Mouse (Mus musculus) liver, embryonic 13.5 days (tissue): Measurements from ENCODE around the gene Surf1. TPM values are rescaled to one million over a fixed set of nuclear protein-coding genes. Genes with fewer than 3 reads are reported as not detected.
"Not testable (repeated sequence)": the region's sequence is repeated elsewhere in the genome, so short reads cannot be mapped to it uniquely, and the experiment has no call there.

Experiments used
- ATAC-seq: fragments of 200-750 bp; cut with Nextera tagmentation; 2 replicates; pipeline ENCODE4 v1.8.0; 2017; ENCODE audit warnings: low read depth, mild to moderate bottlenecking, moderate number of reproducible peaks, moderate library complexity
- DNase-seq: peaks from one replicate; pipeline ENCODE4 v3.0.0; 2022
- H3K27ac ChIP-seq: fragments of 300-500 bp; sonication (generic); 2 replicates; pipeline ENCODE4 v1.5.1; 2015; ENCODE audit warnings: moderate library complexity, mild to moderate bottlenecking, inconsistent platforms
- H3K27me3 ChIP-seq: fragments of 300-500 bp; sonication (generic); 2 replicates; pipeline ENCODE4 v1.6.1; 2015; ENCODE audit warnings: mild to moderate bottlenecking, inconsistent platforms
- H3K36me3 ChIP-seq: fragments of 300-500 bp; sonication (generic); 2 replicates; pipeline ENCODE4 v1.6.1; 2015; ENCODE audit warnings: mild to moderate bottlenecking, inconsistent platforms
- H3K4me1 ChIP-seq: fragments of 300-500 bp; sonication (generic); replicated peaks from 2 replicates; pipeline ENCODE4 v1.6.1; 2015; ENCODE audit warnings: inconsistent platforms
- H3K4me2 ChIP-seq: fragments of 300-500 bp; sonication (generic); 2 replicates; pipeline ENCODE4 v1.6.1; 2015; ENCODE audit warnings: inconsistent platforms, mild to moderate bottlenecking, moderate library complexity
- H3K4me3 ChIP-seq: fragments of 300-500 bp; sonication (generic); replicated peaks from 2 replicates; pipeline ENCODE4 v1.5.1; 2015; ENCODE audit warnings: mild to moderate bottlenecking, inconsistent platforms
- H3K9ac ChIP-seq: fragments of 300-500 bp; sonication (generic); 2 replicates; pipeline ENCODE4 v1.6.1; 2015; ENCODE audit warnings: mild to moderate bottlenecking, inconsistent platforms
- H3K9me3 ChIP-seq: fragments of 300-500 bp; sonication (generic); replicated peaks from 2 replicates; pipeline ENCODE4 v1.6.1; 2016; ENCODE audit warnings: inconsistent platforms
- WGBS: fragments of 180-500 bp; shearing (Covaris S2); methylation state at CpG from one replicate; pipeline ENCODE4 v1.1.7; 2015; ENCODE audit not compliant: insufficient replicate concordance; 5-methylcytosine and 5-hydroxymethylcytosine counted together
- polyA plus RNA-seq: library from polyadenylated mRNA; unstranded; fragments of >200 nt; fragmentation: Nextera tagmentation; extraction: Ambion mirVana; gene quantifications from 2 replicates; pipeline ENCODE4 v1.2.1, GENCODE M21; 2015

The Surf1 gene
- polyA plus RNA-seq, 1 experiment from 2014 or later: 39.7 TPM

GRCm38 (mm10) chr2:26908710-26909386, 7.5 kb downstream of the Surf1 start:
- peak overlapping the region; percentile 97 for H3K4me2 ChIP-seq
- peak overlapping the region; percentile 16; the same call in 1 of the 2 replicates for H3K27ac ChIP-seq
- H3K9me3 ChIP-seq: no peaks in the 10 kb centered on the region
- peak overlapping the region; percentile 90 for H3K9ac ChIP-seq
- peak overlapping the region; percentile 77 for H3K4me3 ChIP-seq
- peaks cover 61% of the 10 kb centered on the region for H3K4me1 ChIP-seq
- H3K36me3 ChIP-seq: peaks cover 76% of the 10 kb centered on the region
- WGBS: 56% methylated on average over 18 of the region's 18 CpGs
- no peaks in the 10 kb centered on the region for H3K27me3 ChIP-seq
- DNase-seq (no peak), ATAC-seq (no peak)

GRCm38 (mm10) chr2:26907109-26907508, 9.2 kb downstream of the Surf1 start:
- peak; percentile 37 for DNase-seq
- no peaks in the 10 kb centered on the region for H3K9me3 ChIP-seq
- H3K27ac ChIP-seq: no peak overlapping the region
- peaks cover 61% of the 10 kb centered on the region for H3K36me3 ChIP-seq
- H3K4me2 ChIP-seq: no peak overlapping the region
- H3K9ac ChIP-seq: no peak overlapping the region
- peaks cover 55% of the 10 kb centered on the region for H3K4me1 ChIP-seq
- WGBS: 45% methylated on average over 4 of the region's 4 CpGs
- no peaks in the 10 kb centered on the region for H3K27me3 ChIP-seq
- H3K4me3 ChIP-seq: no peak overlapping the region
- no peak for ATAC-seq

DNA sequence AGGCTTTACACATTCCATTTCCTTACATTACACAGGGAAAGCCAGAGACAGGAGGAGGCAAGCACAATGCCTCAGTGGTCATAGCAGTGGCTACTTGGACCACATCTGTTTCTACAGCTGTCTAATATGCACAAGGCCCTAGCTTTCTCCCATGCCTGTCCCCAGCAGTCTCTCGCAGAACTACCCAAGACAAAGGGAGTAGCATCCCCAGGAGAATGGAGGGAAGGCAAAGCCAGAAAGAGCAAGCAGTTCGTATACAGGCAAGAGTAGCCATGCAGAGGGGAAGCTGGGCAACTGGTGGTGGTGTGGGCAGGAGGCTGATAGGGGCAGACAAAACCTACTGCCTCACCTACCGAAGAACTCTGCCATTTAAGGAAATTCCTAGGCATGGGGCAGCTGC, 9.9 kb downstream of the Surf1 start:
- H3K4me2 ChIP-seq: no peak overlapping the region
- peaks cover 54% of the 10 kb centered on the region for H3K36me3 ChIP-seq
- no peak overlapping the region for H3K4me3 ChIP-seq
- peak overlapping the region; percentile 20; the same call in 1 of the 2 replicates for H3K9ac ChIP-seq
- no peaks in the 10 kb centered on the region for H3K27me3 ChIP-seq
- H3K4me1 ChIP-seq: peaks cover 55% of the 10 kb centered on the region
- H3K9me3 ChIP-seq: no peaks in the 10 kb centered on the region
- 84% methylated on average over 3 of the region's 3 CpGs for WGBS
- ATAC-seq: no peak
- H3K27ac ChIP-seq: no peak overlapping the region
- DNase-seq: no peak

DNA sequence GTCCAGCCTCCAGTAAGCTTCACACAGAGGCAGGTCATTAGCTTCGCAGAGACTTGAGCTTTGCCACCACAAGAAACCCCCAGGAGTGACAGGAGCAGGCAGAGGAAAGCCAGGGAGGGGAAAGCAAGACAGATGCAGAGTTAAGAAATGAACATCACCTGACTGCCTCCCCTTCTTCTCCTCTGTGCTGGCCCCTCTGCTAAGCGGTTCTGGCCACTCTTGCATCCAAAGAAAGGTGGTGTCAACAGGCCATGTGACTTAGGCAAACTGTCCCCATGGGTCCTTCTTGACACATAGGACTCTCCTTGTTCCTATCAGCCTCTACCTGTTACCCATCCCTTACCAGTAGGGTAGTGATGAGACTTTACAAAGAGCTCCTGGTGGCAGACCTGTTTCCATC, 10.4 kb downstream of the Surf1 start:
- Histone ChIP-seq H3K9me3 (no peaks in the 10 kb centered on the region), H3K4me1 (peaks cover 60% of the 10 kb centered on the region), H3K27ac (no peak overlapping the region), H3K4me2 (no peak overlapping the region), H3K27me3 (no peaks in the 10 kb centered on the region), H3K9ac (peak overlapping the region; percentile 20; the same call in 1 of the 2 replicates), H3K4me3 (no peak overlapping the region), H3K36me3 (peaks cover 51% of the 10 kb centered on the region)
- DNase-seq: no peak
- no peak for ATAC-seq
- 74% methylated on average over 2 of the region's 2 CpGs for WGBS

GRCm38 (mm10) chr2:26903311-26903710, 13.0 kb downstream of the Surf1 start:
- Histone ChIP-seq H3K9me3 (no peaks in the 10 kb centered on the region), H3K4me1 (peaks cover 54% of the 10 kb centered on the region), H3K4me3 (peak overlapping the region; percentile 88), H3K4me2 (peak overlapping the region; percentile 91), H3K36me3 (peaks cover 71% of the 10 kb centered on the region), H3K9ac (peak overlapping the region; percentile 89), H3K27ac (peak overlapping the region; percentile 91), H3K27me3 (no peaks in the 10 kb centered on the region)
- DNase-seq: no peak
- WGBS: 14% methylated on average over 7 of the region's 7 CpGs
- no peak for ATAC-seq

DNA sequence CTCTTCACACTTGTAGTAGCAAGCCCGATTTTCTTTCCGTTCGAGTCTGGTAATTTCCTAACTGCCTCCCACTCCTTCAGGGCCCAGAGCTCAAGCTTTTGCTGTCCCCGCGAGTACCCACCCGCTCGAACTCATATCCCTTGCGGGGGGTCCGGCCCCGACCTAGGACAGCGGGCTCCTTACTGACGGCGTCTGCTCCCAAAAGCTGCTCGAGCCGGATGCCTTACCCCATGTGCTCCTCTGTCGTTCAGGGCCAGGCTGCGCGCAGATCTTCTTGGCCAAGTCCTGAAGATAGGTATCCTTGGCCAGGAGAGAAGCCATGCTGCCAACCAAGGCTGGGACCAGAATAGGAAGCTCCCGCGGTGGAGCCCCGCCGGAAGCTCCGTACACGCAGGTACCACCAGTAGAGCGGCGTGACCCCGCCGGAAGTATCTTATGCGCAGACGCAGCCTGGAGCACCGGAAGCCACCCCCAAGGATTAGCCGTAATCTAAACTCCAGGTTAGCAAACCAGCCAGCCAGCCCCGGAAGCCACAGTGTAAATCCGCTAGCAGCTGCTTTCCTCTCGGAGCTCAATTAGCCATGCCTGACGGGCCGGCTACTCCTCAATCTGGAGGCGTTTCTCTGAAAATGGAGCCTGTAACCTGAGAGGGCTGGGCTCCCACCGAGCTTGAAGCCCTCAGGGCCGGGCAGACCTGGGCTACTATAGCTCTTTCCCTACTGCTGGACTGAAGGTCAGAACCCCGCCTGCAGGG, 13.7 kb downstream of the Surf1 start, which contains the start of gene Surf6:
TSS of gene Surf6 (minus strand) at position 413 of the 754 bp plus-strand sequence.
- Histone ChIP-seq H3K4me1 (peaks cover 47% of the 10 kb centered on the region), H3K27ac (peak within 1 kb of the TSS; percentile 91), H3K36me3 (peaks cover 71% of the 10 kb centered on the region), H3K4me3 (peak within 1 kb of the TSS; percentile 88), H3K27me3 (no peaks in the 10 kb centered on the region), H3K9ac (peak within 1 kb of the TSS; percentile 89), H3K9me3 (no peaks in the 10 kb centered on the region), H3K4me2 (peak within 1 kb of the TSS; percentile 91)
- DNase-seq (peak; percentile 93), ATAC-seq (peak; percentile 94)
- WGBS: under 1% methylated on average over 41 of the region's 41 CpGs

- WGBS: 5% methylated on average over 7 of the region's 7 CpGs
- peaks cover 42% of the 10 kb centered on the region for H3K4me1 ChIP-seq
- no peak for ATAC-seq
These were observed 14.4 kb downstream of the Surf1 start for GRCm38 (mm10) chr2:26901834-26902400.

DNA sequence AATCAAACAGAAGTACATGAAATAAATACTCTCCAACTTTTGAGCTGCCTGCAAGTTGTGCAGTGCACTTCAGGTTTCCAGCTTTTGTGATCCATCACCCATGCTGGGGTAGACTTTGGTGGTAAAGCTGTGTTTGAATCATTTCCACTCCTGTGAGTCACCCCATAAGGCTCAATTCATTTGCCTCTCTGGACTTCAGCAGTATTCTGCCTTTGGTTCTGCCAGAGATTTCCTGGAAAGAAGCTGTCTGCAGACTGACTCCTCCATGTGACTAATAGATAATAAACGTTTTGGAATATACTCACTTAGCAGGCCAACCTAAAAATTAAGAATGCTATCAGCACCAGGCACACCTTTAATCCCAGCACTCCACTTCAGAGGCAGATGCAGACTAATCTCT, 15.6 kb downstream of the Surf1 start:
- DNase-seq: no peak
- H3K9ac ChIP-seq: peak overlapping the region; percentile 89; the same call in 1 of the 2 replicates

More at GRCm38 (mm10) chr2:26901834-26902400, 14.4 kb downstream of the Surf1 start:
- H3K9me3 ChIP-seq: no peaks in the 10 kb centered on the region
- peak overlapping the region; percentile 89 for H3K9ac ChIP-seq
- H3K4me3 ChIP-seq: peak overlapping the region; percentile 88
- H3K4me2 ChIP-seq: peak overlapping the region; percentile 91
- H3K36me3 ChIP-seq: peaks cover 71% of the 10 kb centered on the region
- peak overlapping the region; percentile 91 for H3K27ac ChIP-seq
- DNase-seq: no peak
- H3K27me3 ChIP-seq: no peaks in the 10 kb centered on the region

GRCm38 (mm10) chr2:26895898-26896297, 20.4 kb downstream of the Surf1 start:
- H3K36me3 ChIP-seq: peaks cover 94% of the 10 kb centered on the region

More for the DNA sequence above, 15.6 kb downstream of the Surf1 start:
- H3K4me3 ChIP-seq: peak overlapping the region; percentile 88
- H3K4me1 ChIP-seq: peaks cover 42% of the 10 kb centered on the region
- no peaks in the 10 kb centered on the region for H3K27me3 ChIP-seq
- peak overlapping the region; percentile 91 for H3K4me2 ChIP-seq
- H3K36me3 ChIP-seq: peaks cover 71% of the 10 kb centered on the region
- H3K9me3 ChIP-seq: no peaks in the 10 kb centered on the region
- WGBS: 17% methylated on average over 1 of the region's 1 CpGs
- ATAC-seq: no peak
- no peak overlapping the region for H3K27ac ChIP-seq

GRCm38 (mm10) chr2:26886170-26886569, 30.2 kb downstream of the Surf1 start:
- 77% methylated on average over 4 of the region's 4 CpGs for WGBS
- H3K4me2 ChIP-seq, H3K4me3 ChIP-seq, ATAC-seq, H3K4me1 ChIP-seq, H3K9ac ChIP-seq, DNase-seq, H3K9me3 ChIP-seq, H3K27me3 ChIP-seq, H3K27ac ChIP-seq: not testable (repeated sequence)
- H3K36me3 ChIP-seq: peaks cover 30% of the 10 kb centered on the region

More at GRCm38 (mm10) chr2:26895898-26896297, 20.4 kb downstream of the Surf1 start:
- Histone ChIP-seq H3K4me2 (no peak overlapping the region), H3K9ac (no peak overlapping the region), H3K4me1 (peaks cover 11% of the 10 kb centered on the region), H3K9me3 (no peaks in the 10 kb centered on the region), H3K4me3 (no peak overlapping the region), H3K27ac (no peak overlapping the region), H3K27me3 (no peaks in the 10 kb centered on the region)
- WGBS: 71% methylated on average over 4 of the region's 4 CpGs
- ATAC-seq (no peak), DNase-seq (no peak)

DNA sequence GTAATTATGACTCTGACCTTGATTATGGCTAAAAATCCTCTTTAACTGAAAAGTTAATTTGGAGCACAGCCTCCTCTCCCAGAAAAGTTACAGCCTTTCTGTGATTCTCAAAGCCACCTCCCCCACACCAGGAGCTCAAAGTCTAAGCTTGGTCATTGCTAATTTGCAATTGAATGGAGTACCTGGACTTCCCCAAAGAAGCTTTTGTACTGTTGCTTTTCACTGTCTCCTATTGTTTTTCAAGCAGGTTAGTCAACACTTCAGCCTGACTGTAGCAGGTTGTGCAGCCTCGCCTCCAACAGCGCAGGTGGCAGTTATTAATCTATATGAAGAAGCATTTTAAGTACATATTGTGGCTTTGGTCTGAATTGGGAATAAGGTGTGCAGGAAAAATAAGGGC, 30.8 kb downstream of the Surf1 start:
- not testable (repeated sequence) for H3K4me3 ChIP-seq, H3K4me2 ChIP-seq, ATAC-seq, H3K9me3 ChIP-seq, H3K4me1 ChIP-seq, H3K9ac ChIP-seq, H3K27ac ChIP-seq, H3K27me3 ChIP-seq, DNase-seq
- WGBS: 74% methylated on average over 2 of the region's 2 CpGs
- H3K36me3 ChIP-seq: peaks cover 24% of the 10 kb centered on the region
